Mouse (Mus musculus) limb, embryonic 11.5 days (tissue): Measurements from ENCODE around the gene Ptrh1. TPM values are rescaled to one million over a fixed set of nuclear protein-coding genes. Genes with fewer than 3 reads are reported as not detected.

Experiments used
- ATAC-seq: fragments of 200-750 bp; cut with Nextera tagmentation; 2 replicates; pipeline ENCODE4 v1.8.0; 2017; ENCODE audit warnings: low read depth; ENCODE audit not compliant: insufficient number of reproducible peaks, low FRiP score, low TSS enrichment
- DNase-seq: peaks from one replicate; pipeline ENCODE4 v3.0.0-alpha.2; 2015; ENCODE audit warnings: low spot score
- H3K27ac ChIP-seq: fragments of 300-500 bp; sonication (generic); replicated peaks from 2 replicates; pipeline ENCODE4 v1.5.1; 2014; ENCODE audit warnings: low read depth, mild to moderate bottlenecking, low read length
- H3K27me3 ChIP-seq: fragments of 300-500 bp; sonication (generic); 2 replicates; pipeline ENCODE4 v1.6.1; 2014; ENCODE audit warnings: mild to moderate bottlenecking, low read length, mixed read lengths; ENCODE audit not compliant: control insufficient read depth, insufficient read depth
- H3K36me3 ChIP-seq: fragments of 300-500 bp; sonication (generic); 2 replicates; pipeline ENCODE4 v1.6.1; 2014; ENCODE audit warnings: mild to moderate bottlenecking, low read length, moderate library complexity, mixed read lengths; ENCODE audit not compliant: control insufficient read depth, insufficient read depth
- H3K4me1 ChIP-seq: fragments of 300-500 bp; sonication (generic); 2 replicates; pipeline ENCODE4 v1.6.1; 2014; ENCODE audit warnings: low read length, mixed read lengths; ENCODE audit not compliant: control insufficient read depth, insufficient read depth
- H3K4me2 ChIP-seq: fragments of 300-500 bp; sonication (generic); 2 replicates; pipeline ENCODE4 v1.6.1; 2014; ENCODE audit warnings: low read depth, mild to moderate bottlenecking, moderate library complexity; ENCODE audit not compliant: severe bottlenecking
- H3K4me3 ChIP-seq: fragments of 300-500 bp; sonication (generic); 2 replicates; pipeline ENCODE4 v1.5.1; 2014; ENCODE audit warnings: low read depth, low read length
- H3K9ac ChIP-seq: fragments of 300-500 bp; sonication (generic); 2 replicates; pipeline ENCODE4 v1.6.1; 2014; ENCODE audit warnings: mild to moderate bottlenecking, low read length
- H3K9me3 ChIP-seq: fragments of 300-500 bp; sonication (generic); 2 replicates; pipeline ENCODE4 v1.6.1; 2016; ENCODE audit warnings: low read length; ENCODE audit not compliant: control insufficient read depth
- WGBS: fragments of 180-500 bp; shearing (Covaris S2); extraction: QIAGEN DNeasy Blood & Tissue Kit; methylation state at CpG from one replicate; pipeline ENCODE4 v1.1.7; 2014; 5-methylcytosine and 5-hydroxymethylcytosine counted together
- polyA plus RNA-seq: library from polyadenylated mRNA; unstranded; fragments of >200 nt; fragmentation: Nextera tagmentation; extraction: Ambion mirVana; gene quantifications from 2 replicates; pipeline ENCODE4 v1.2.1, GENCODE M21; 2014

Ptrh1 gene
- 3.7 and 5.2 TPM in 2 replicates for polyA plus RNA-seq

GRCm38 (mm10) chr2:32775359-32776074, at the start of gene Ptrh1, which contains the start of gene Ttc16:
Gene Ptrh1, plus strand, starts transcription at chr2:32775786.
Gene Ttc16, minus strand, starts transcription at chr2:32775633.
- Histone ChIP-seq H3K4me2 (peak within 1 kb of the TSS; percentile 84), H3K4me3 (peak within 1 kb of the TSS; percentile 59), H3K9ac (peak within 1 kb of the TSS; percentile 45; the same call in 1 of the 2 replicates), H3K36me3 (no peaks in the 10 kb centered on the region), H3K27ac (no peak within 1 kb of the TSS), H3K27me3 (no peaks in the 10 kb centered on the region), H3K9me3 (no peaks in the 10 kb centered on the region), H3K4me1 (peaks cover 11% of the 10 kb centered on the region; the same call in 1 of the 2 replicates)
- DNase-seq (peak; percentile 98), ATAC-seq (peak; percentile 95)
- WGBS = under 1% methylated on average over 46 of the region's 46 CpGs

- WGBS = under 1% methylated on average over 16 of the region's 16 CpGs
These were observed 48.2 kb upstream of the Ptrh1 start for GRCm38 (mm10) chr2:32727435-32727834.

GRCm38 (mm10) chr2:32728463-32728862, 47.1 kb upstream of the Ptrh1 start:
- Histone ChIP-seq H3K27me3 (no peaks in the 10 kb centered on the region), H3K4me2 (peak overlapping the region; percentile 24), H3K9me3 (no peaks in the 10 kb centered on the region), H3K9ac (no peak overlapping the region), H3K4me3 (no peak overlapping the region; the same call in 1 of the 2 replicates), H3K36me3 (no peaks in the 10 kb centered on the region), H3K27ac (no peak overlapping the region), H3K4me1 (peaks cover 24% of the 10 kb centered on the region)
- ATAC-seq = no peak
- DNase-seq = no peak
- 56% methylated on average over 7 of the region's 7 CpGs for WGBS

More at GRCm38 (mm10) chr2:32727435-32727834, 48.2 kb upstream of the Ptrh1 start:
- no peak overlapping the region; the same call in 1 of the 2 replicates for H3K9ac ChIP-seq
- no peaks in the 10 kb centered on the region for H3K27me3 ChIP-seq
- H3K4me3 ChIP-seq = peak overlapping the region; percentile 29
- peak; percentile 89 for ATAC-seq
- no peak overlapping the region for H3K27ac ChIP-seq
- peaks cover 24% of the 10 kb centered on the region for H3K4me1 ChIP-seq
- DNase-seq = peak; percentile 93
- H3K9me3 ChIP-seq = no peaks in the 10 kb centered on the region
- H3K36me3 ChIP-seq = no peaks in the 10 kb centered on the region
- H3K4me2 ChIP-seq = peak overlapping the region; percentile 43

DNA sequence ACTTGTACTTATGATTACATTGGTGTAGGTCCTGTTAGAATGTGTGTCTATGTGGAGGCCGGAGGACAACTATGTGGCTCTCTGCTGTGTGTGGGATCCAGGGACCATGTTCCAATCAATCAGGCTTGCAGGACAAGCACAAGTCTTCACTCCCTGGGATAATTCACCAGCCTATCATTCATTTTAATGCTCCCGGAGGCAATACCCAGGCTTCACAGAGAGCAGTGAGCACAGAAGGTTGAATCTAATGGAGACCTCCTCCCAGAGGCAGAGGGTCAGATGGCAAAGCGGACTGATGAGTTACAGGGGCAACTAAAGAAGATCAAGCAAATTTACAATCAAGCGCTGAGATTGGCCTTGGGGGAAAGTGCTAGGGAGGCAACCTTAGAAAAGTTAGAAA, 46.0 kb upstream of the Ptrh1 start:
- H3K36me3 ChIP-seq = no peaks in the 10 kb centered on the region
- H3K9ac ChIP-seq = no peak overlapping the region
- peaks cover 24% of the 10 kb centered on the region for H3K4me1 ChIP-seq
- H3K4me3 ChIP-seq = no peak overlapping the region
- ATAC-seq = no peak
- no peaks in the 10 kb centered on the region for H3K9me3 ChIP-seq
- no peaks in the 10 kb centered on the region for H3K27me3 ChIP-seq
- no peak overlapping the region for H3K4me2 ChIP-seq
- WGBS = 40% methylated on average over 4 of the region's 4 CpGs
- no peak overlapping the region; the same call in 1 of the 2 replicates for H3K27ac ChIP-seq
- no peak for DNase-seq

DNA sequence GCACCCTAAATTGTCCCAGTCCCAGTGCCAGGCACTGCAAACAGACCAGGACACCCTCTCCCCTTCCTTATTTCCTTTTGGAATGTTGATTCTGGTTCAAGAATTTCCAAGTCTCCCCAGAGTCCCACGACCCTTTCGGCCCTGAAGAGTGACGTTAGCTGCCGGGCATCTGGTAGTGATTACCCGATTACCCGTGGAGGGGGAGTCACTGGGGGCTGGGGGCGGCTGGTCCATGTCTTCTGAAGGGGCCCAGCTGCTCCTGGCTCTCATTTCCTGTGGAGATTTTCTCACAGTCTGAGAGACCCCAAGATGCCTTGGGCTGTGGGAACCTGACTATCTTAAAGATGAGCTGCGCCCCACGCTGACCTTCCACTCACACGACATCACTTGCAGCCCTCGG, 44.7 kb upstream of the Ptrh1 start:
- Histone ChIP-seq H3K27ac (peak overlapping the region; percentile 36; the same call in 1 of the 2 replicates), H3K9me3 (no peaks in the 10 kb centered on the region), H3K4me3 (no peak overlapping the region), H3K27me3 (no peaks in the 10 kb centered on the region), H3K36me3 (no peaks in the 10 kb centered on the region), H3K4me1 (peaks cover 27% of the 10 kb centered on the region), H3K9ac (no peak overlapping the region), H3K4me2 (peak overlapping the region; percentile 29; the same call in 1 of the 2 replicates)
- DNase-seq (peak; percentile 84), ATAC-seq (peak; percentile 48; the same call in 1 of the 2 replicates)
- WGBS = 8% methylated on average over 11 of the region's 11 CpGs

DNA sequence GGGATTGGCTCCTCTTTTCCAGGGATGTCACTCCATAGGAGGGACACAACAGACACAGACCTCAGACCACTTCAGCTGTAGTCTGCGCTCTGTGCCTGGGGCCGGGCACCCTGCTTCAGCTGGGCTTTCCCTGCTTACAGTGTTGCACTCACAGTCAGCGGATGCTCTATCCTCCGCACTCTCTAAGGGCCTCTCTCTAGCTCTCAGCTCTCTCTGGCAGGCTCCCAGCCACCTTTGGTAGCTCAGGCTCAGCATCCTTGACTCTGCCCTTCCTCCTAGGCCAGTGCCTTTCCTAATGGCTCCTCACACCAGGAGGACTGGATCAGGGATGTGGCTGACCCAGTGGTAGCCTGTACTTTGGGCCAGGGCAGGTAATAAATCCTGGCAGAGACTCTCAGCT, 43.7 kb upstream of the Ptrh1 start:
- ATAC-seq = no peak
- Histone ChIP-seq H3K27me3 (no peaks in the 10 kb centered on the region), H3K9me3 (no peaks in the 10 kb centered on the region), H3K4me1 (peaks cover 27% of the 10 kb centered on the region), H3K4me2 (no peak overlapping the region), H3K27ac (peak overlapping the region; percentile 30; the same call in 1 of the 2 replicates), H3K4me3 (no peak overlapping the region), H3K36me3 (no peaks in the 10 kb centered on the region), H3K9ac (no peak overlapping the region)
- 72% methylated on average over 4 of the region's 4 CpGs for WGBS
- no peak for DNase-seq

DNA sequence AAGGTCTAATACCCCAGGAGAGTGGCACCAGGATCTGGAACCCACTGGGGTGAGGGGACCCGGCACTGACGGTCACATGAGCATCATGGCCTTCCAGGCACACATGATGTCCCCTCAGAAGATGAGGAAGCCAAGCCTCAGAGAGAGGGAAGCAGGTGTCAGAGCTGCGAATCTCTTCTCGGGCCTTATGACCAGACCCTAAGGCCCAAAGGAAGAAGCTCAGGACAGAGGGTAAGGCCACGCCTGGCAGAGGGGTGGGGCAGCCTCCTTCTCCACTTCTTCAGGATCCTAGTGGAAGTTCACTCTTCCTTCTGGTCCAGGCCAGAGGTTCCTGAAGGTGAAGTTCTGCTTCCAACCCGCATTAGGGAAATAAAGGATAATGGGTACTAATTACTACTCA, 42.9 kb upstream of the Ptrh1 start:
- no peak overlapping the region for H3K27ac ChIP-seq
- H3K9me3 ChIP-seq = no peaks in the 10 kb centered on the region
- ATAC-seq = no peak
- DNase-seq = no peak
- H3K27me3 ChIP-seq = no peaks in the 10 kb centered on the region
- no peak overlapping the region for H3K4me2 ChIP-seq
- no peak overlapping the region for H3K9ac ChIP-seq
- no peaks in the 10 kb centered on the region for H3K36me3 ChIP-seq
- 77% methylated on average over 6 of the region's 6 CpGs for WGBS
- H3K4me1 ChIP-seq = peaks cover 27% of the 10 kb centered on the region
- no peak overlapping the region for H3K4me3 ChIP-seq

DNA sequence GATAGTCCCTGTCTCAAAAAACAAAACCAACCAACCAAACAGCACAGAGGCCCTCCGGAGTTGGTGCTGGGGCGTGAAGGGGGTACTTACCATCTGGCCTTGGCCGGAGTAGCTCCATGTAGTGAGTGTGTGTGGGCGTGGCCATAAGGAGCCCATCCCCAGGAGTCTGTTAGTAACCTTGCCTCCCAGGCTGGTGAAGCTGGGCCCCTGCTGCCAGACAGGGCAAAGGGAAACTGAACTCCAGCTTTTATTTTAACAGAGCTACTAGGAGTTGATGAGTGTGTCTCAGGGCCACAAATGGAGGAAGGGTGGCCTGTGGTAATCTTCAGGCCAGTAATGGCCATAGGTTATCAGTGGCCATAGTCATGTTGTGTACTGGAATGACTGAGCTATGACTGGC, 41.1 kb upstream of the Ptrh1 start:
- ATAC-seq = no peak
- Histone ChIP-seq H3K36me3 (no peaks in the 10 kb centered on the region), H3K27me3 (no peaks in the 10 kb centered on the region), H3K4me2 (no peak overlapping the region), H3K27ac (no peak overlapping the region), H3K4me1 (peaks cover 22% of the 10 kb centered on the region), H3K9me3 (no peaks in the 10 kb centered on the region), H3K4me3 (no peak overlapping the region), H3K9ac (0 out of 2 replicates have a peak overlapping the region, but pooled peaks have one; percentile 5)
- WGBS = 29% methylated on average over 4 of the region's 4 CpGs
- no peak for DNase-seq
